Mouse (Mus musculus): ENCODE measurements around the gene Kcnk12.

Kcnk12 gene

DNA sequence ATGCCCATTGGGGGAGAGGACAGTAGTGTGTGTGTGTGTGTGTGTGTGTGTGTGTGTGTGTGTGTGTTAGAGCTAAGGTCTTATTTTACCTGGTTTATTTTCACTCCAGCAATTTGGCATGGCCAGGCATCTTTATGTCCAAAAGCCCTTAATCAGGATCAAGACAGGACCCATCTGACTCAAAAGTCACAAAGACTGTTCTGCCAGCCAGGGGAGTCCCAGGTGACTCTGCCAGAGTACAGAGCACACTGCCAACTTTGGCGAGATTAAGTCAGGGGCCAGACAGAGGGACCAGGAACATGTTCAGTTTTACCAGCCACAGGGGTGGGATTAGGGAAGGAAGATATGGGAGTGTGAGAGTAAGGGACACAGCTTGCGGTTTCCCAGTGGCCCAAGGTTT, 12.9 kb downstream of the Kcnk12 start:
- DNase-seq, result no peak

DNA sequence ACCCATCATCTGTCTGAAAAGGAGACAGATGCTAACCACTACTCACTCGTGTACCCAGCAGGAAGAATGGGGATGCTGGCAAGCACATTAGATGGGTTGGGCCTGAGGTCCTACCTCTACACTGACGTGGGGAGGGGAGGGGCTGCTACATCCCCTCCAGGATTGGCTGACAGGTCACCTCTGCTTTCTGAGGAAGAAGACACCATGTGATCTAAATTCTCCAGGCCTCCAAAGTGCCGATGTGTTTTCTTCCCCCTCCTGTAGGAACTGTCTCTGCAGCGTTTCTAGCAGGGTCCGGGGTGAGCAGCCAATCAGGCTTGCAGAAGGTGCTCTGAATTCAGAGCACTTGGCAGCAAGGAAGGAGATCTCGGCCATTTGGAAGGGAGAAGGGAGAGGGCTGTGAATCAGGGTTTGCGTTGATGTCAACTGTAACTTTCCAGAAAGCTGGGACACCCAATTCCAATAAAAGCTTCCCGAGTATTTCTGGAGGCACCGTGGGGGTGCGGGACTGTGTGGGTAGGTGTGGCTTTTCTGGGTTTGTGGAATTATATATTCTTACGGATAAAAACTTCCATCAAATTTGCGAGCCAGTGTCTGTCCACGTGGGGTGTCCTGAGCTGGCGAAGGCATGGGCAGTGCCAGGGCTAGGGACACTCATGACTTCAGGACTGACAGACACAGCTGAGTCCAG, 13.5 kb downstream of the Kcnk12 start:
- no peak for DNase-seq

DNA sequence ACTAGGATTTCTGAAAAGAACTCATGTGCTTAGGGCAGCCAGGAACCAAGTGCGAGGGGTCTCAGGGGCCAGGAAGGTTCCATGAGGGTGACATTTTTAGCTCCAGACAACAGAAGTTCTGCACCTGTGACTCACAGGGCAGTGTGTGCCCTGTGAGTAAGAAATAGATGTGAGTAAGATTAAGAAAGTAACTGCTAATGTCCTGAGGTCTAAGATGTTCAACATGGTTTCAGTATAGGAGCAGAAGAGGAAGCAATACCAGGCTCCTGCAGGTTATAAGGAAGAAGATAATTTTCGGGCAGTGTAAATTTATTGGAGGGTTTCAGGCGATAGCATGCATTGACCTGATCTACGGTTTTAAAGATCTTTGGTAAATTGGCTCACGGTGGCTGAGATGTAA, 16.6 kb downstream of the Kcnk12 start:
- DNase-seq, result no peak

DNA sequence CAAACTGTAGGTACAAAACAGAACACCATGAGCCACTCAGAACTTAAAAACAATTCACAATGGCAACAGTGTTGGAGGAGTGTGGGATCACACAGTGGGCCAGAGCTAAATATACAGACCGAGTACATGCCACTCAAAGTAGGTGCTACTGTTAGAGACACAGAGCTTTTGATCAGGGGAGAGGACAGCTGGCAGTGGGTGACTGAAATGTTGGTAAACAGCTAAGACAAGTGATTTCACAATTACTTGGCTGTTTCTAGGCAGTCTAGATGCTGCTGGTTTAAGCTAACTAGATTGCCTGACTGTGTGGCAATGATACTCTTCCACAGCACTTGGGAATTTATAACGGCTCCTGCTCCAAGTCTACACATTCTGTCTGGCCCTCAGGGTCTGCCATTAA, 17.6 kb downstream of the Kcnk12 start:
- no peak for DNase-seq

DNA sequence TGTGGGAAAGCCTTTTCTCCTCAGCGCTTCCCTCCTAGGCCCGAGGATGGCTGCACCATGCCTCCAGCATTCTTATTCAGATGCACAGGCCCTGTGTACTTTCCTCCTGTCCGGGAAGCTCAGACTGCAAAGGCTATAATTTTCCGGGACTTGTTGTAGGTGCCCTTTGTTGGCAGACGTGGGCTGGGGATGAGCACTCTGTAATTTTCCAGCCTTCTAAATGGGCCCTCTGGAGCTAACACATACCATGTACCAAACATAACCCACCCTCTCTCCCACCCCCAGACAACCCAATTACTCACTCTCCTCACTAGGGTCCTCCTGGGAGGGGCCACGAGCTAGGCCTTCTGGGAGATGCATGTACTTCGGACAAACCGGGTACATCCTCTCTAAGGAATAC, 22.8 kb downstream of the Kcnk12 start:
- DNase-seq, result no peak

DNA sequence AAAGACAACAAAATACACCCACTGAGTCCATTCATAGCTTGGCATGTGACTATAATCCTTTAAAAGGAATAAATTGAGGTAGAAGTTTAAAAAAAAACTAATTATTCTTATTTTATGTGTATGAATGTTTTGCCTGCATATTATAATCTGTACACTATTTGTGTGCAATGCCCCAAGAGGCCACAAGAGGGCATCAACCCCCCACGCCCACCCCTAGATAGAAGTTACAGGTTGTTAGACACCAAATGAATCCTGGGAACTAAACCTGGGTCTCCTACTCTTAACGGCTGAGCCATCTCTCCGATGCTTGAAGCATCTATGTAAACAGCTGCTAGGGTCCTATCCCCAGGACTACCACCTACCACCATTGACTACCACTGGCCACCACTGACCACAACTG, 24.6 kb downstream of the Kcnk12 start:
- no peak for DNase-seq

DNA sequence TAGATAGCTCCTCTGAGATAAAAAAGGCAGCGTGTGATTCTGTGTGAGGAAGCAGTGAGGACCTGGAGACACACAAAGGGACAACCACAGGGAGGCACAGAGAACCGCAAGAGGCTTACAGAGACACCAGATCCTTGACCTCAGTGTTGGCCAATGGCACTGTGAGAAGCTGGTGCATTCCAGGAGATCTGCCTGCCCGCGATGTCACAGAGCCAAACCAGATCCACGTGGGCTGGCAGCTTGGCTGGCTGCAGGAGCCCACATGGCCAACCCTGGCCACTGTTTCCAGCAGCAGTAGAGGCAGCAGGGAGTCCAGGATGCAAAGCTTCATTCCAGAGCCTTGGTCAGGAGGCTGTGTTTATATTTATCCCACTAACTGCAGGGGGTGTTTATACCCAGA, 27.0 kb downstream of the Kcnk12 start:
- DNase-seq, result no peak

DNA sequence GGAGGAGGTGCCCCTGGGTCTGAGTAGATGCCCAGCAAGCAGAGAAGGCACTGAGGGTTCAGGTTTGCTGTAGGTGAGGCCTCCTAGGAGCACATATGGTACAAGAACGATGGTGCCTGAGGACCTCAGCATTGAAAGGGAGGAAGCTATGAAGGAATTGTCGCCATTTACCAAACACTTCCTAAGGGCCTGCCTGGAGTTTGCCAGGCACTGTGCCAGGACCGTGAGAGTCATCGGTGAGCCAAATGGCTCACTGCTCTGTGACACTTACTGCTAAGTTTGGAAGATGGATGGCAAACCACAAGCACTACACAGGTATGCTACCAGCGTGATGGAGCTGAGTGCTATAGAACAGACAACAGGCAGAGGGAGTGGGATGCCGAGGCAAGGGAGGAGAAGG, 30.9 kb downstream of the Kcnk12 start:
- no peak for DNase-seq

DNA sequence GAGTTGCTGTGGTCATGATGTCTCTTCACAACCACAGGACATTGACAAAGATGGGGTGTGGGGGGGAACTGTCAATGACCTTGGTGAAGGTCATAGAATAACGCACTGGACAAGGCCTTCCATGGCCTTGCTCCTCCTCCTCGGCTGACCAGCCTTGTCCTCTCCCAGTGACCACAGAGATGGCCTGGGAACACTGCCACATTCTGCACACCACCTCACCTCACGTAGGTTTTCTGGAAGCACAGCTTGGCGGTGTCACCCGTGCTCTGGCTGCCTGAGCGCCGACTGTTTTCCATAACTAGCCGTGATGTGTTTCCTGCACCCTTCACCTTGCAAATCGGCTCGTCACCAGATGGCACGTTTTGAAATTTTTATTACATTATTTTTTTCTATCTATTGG, 32.8 kb downstream of the Kcnk12 start:
- no peak for DNase-seq

DNA sequence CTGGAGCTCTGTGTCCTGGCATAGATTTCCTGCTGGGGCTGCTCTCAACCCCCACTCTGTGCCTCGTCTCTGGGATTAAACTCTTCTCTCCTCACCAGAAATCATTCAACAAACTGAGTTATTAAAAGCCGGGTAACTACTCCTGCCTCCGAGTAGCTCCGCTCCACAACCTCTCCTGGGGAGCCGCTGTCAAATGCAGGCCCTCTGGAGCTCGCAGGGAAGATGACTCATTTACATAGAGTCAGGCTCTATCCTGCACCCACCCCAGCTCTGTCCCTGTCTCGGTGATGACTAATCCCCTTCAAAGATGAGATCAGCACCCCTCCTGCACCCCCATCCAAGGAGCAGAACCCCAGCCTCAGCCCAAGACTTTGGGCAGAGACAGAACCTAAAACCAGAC, 34.6 kb downstream of the Kcnk12 start:
- no peak for DNase-seq

DNA sequence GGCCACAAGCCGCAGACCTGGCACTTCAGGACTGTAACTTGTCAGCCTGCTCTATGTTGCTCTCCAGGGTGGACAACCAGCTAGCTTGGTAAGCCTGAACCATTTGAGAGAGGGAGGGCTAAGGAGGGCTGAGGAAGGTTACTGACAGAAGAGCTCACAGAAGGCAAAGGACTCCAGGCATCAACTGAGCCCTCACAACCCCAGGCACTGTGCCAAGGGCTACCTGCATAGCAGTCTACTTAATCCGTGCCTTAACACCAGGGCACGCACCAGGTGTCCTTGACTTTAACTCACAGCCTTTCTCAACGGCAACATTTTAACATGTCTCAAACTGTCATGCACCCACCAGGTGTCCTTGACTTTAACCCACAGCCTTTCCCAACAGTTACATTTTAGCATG, 37.5 kb downstream of the Kcnk12 start:
- DNase-seq, result no peak

DNA sequence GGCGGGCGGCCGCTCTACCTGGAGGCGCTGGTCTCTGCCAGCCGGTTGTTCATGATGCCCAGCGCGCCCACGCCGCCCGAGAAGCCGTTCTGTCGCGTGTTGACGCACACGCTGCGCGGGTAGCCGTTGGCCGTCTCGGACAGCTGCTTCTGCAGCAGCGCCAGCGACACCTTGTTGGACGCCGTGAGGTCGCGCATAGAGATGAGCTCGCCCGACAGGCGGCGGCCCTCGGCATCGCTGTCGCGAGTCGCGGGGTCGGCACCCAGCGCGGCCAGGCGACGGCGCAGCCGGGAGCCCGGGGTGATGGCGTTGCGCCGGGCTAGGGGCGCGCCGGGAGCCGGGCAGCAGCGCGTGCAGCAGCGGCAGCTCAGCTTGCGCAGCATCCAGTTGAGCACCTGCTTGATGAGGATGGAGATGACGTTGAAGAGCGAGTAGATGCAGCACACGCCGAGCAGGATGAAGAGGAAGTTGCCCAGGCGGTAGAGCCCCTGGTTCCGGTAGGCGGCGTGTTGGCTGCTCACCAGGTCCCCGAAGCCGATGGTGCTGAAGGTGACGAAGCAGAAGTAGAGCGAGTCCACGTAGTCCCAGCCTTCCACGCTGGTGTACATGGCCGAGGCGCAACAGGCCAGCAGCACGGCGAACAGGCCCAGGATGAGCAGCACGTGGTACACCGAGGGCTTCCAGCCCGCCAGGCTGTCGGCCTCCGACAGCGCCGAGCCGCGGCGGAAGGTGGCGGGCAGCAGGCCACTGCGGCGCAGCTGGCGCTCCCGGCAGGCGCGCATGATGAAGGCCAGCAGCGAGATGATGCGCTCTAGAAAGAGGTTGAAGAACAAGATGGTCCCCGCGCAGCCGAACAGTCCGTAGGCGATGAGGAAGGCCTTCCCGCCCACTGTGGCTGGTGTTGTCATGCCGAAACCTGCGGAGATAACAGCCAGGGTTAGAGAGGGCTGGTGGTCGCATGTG, 51.6 kb downstream of the Kcnk12 start:
- peak in 1 of 2 experiments; percentile 10 for DNase-seq

DNA sequence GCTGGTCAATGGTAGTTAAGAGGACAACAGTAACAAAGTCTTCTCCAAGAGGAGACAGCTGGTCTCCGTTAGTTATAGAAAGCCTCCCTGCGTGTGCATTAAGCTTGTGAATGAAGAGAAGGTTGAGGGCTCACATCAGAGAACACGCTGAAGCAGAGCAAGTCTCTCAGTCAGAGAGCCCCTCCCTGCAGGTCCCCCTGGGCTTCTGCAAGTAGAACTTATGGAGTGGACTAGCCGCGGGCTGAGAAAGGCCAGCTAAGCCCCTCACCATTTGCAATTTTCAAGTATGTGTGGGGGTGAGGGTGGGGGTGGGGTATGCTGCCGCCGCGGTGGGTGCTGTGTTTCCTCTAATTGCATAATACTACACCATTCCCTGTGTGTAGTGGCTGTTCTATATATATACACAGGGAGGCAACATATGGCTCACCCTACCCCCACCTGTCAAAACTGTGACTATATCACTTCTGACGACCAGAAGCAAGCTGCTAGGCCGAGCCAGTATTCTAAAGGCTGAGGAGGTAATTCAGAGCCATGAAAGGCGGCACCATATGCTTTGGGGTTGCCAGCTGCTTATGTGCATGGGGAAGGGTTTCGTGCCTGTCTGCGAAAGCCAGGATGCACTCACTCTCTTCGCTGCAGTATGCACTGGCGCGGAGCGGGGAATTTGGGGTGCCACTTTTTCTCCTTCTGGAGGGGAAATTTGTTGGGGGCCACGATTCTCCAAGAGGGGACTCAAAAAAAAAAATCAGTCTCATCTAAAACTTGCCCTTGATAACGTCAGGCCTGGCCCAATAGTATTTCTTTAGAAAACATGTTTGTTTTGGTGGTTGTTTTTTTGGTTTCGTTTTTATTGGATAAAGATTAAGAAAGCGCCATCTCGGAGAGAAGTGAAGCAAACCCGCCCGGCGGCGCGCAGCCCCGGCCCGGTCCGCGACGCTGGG, 52.5 kb downstream of the Kcnk12 start:
- DNase-seq, result no peak

DNA sequence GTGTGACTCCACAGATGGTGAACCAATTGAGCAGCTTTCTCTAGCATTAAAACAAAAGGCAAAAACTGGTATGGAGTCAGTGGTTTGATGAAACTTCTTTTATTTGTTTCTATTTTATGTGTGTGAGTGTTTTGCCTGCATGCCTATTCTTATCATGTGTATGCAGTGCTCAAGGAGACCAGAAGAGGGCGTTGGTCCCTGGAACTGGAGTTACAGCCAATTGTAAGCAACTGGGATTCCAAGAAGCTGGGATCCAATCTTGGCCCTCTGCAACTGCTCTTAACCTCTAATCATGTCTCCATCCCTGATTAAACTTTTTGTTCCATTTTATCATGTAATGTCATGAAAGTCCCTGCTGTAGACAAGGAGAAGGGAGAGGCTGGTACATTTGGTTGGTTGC, 58.0 kb downstream of the Kcnk12 start:
- no peak for DNase-seq

DNA sequence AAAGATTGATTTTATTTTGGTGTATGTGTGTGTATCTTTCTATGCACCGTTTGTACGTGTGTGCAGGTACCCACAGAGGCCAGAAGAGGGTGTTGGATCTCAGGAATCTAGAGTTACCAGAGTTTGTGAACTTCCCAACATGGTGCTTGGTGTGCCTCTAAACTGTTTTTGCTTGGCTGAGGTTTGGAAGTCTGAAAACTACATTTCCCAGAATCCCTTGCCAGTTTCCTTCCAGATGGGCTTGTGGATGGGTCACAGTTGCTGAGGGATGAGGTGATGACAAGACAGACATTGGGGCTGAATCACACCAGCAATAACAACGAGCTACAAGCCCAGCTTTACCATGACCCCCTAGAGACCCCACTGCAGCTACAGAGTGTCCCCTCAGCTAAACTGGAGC, 60.6 kb downstream of the Kcnk12 start:
- no peak for DNase-seq

DNA sequence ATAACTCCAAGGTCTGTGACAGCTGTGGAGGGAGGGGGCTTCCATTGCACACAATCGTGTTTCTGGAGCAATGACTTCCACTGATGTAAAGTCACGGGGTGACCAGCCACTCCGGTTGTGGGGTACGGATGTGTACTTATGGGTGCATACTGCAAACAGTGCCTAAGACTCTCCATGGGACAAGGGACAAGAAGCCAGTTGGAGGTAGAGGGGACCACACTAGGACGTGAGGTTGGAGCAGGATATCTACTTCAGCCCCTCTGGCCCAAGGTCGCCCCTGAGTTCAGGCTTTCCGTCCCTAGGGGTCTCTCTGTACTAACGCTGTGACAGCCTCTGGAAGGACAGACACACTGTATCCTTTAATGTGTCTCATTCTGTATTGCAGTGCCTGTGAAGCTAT, 63.3 kb downstream of the Kcnk12 start:
- DNase-seq, result no peak

DNA sequence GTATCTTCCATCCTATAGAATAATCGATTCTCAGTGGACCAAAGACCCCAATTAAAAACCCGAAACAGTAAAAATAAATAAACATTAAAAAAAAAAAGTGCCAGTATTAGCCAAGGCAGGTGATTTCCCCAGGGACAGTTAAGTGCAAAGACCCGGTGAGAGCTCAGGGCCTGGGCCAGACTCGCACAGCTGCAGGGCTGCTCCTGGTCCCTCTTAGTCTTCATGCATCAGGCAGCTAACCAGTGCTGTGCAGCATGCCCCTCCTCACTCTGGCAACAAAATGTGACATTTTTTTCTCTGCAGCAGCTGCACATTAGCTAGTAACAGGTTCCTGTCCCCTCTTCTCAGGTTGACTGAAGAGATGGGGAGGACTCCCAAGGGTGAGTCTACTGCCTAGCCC, 65.8 kb downstream of the Kcnk12 start:
- no peak for DNase-seq

DNA sequence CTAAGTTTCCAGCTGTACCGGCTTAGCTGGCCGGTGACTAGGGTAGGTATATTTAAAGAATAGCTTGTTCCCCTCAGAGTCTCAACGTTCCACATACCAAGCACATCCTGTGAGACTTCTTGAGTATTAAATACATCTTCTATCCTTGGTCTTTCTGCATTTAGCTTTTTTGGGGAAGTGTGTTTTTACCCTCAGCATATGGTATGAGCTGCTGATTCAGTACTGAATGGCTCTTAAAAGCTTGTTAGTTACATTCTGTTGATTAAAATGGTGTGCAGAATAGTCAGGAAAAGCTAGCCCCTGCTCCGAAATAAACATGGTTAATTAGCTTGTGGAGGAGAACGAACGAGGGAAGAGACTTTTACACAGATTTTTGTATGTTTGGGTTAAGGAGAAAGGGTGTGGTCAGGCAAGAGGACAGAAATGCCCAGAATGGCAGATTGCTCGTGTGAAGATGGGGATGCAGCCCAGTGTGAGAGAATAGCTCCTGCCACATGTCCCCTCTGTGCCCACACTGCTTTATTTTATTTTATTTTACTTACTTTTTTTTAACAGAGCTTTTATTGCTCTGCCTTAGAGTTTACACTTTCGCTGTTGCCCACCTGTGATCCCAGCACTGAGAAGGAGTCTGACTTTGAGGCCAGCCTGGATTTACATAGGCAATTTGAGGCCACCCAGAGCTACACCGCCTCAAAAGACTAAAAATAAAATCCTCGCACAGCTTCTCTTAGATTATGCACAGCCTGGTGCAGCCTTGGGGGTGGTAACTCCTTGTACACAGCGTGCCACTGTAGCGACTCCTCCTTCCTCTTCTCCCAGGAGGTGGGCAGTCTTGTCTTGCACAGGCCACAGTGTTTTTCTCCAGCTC, 71.1 kb downstream of the Kcnk12 start:
- DNase-seq, result no peak

DNA sequence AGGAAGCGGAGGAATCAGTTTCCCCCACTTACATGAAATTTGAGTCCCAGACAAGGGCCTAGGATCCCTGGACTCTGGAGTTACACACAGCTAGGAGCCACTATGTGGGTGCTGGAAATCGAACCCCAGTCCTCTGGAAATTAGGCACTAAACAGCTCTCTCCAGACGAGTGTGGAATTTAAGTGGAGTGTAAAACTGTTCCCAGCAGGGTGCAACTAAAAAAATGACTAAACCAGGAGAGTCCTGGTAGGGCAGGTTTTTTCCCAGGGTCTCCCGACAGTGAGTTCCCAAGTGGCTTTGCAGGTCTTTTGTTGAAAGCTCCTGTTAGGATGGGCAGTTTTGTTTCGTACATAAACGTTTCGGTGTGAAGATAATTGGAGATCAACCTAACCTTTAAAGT, 73.1 kb downstream of the Kcnk12 start:
- no peak for DNase-seq

DNA sequence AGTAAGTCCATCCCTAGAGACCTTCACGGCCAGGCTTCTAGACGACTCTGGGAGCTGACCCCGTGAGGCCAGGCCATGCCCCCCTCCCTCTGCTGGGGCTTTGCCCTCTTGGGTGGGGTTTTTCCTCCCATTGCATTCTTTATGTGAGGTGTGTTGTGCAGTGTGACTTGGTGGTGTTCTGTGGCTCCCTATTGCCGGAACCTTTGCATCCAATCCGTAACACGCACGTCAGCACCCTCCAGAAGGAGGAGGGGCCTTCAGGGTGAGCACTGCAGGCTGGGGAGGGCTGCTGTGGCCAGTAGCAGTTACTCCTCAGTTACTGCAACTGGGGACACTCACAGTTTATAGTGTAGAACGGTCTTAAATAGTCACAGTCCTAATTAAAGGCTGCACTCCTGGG, 97.7 kb downstream of the Kcnk12 start:
- no peak for DNase-seq

DNA sequence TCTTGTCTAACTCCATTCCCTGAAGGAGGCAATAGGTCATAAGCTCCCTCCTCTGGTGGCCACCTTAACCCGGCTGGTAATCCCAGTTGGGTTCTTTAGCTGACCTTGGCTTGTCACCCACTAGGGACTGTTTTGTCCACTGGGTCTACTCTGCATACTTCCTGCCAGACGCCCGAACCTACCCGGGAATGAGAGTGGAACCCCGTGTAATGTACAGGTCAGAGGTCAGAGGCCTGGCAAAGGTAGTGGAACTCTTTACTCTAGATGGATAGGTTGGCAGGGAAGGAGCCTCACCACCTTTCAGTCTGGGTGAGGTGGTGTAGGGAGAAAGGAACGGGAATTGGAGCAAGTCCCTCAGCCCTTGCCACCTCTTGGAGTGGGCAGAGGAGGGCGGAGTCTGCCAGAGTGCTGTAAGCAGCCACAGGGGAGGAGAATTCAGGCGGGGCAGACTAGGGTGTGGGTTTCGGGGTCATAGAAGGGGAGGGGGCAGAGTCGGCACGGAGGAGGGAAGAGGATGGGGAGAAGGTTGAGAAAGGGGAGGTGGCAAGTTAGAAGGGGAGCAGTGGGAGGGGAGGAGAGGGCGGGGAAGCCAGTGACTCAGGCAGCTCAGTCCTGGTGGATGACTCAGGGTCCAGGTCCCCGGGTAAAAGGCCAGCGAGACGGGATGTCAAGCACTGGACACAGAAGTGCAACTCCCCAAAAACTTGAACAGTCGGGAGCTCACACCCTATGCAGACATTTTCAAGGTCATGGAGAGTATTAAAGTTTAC, 98.6 kb downstream of the Kcnk12 start:
- DNase-seq, result no peak

All from thymus, adult 18-20 months (tissue).